Mouse (Mus musculus) liver, embryonic 16.5 days (tissue): ENCODE measurements at regions not wholly inside any gene's neighbourhood (a gene's known extent, or its start where the extent isn't known, plus 50 kb on each side); places are given as distances from the start of the nearest gene placed in this dataset.

ENCODE experiments used
- ATAC-seq: fragments of 200-750 bp; cut with Nextera tagmentation; 2 replicates; pipeline ENCODE4 v1.8.0; 2017; ENCODE audit warnings: low read depth, mild to moderate bottlenecking, moderate number of reproducible peaks, moderate library complexity
- H3K27ac ChIP-seq: fragments of 300-500 bp; sonication (generic); 2 replicates; pipeline ENCODE4 v1.5.1; 2014; ENCODE audit warnings: mild to moderate bottlenecking, low read length
- H3K27me3 ChIP-seq: fragments of 300-500 bp; sonication (generic); 2 replicates; pipeline ENCODE4 v1.6.1; 2014; ENCODE audit warnings: low read depth, low read length, mixed read lengths; ENCODE audit not compliant: control insufficient read depth, insufficient read depth
- H3K36me3 ChIP-seq: fragments of 300-500 bp; sonication (generic); 2 replicates; pipeline ENCODE4 v1.6.1; 2014; ENCODE audit warnings: mild to moderate bottlenecking; ENCODE audit not compliant: control insufficient read depth, insufficient read depth
- H3K4me1 ChIP-seq: fragments of 300-500 bp; sonication (generic); 2 replicates; pipeline ENCODE4 v1.6.1; 2014; ENCODE audit warnings: low read depth, low read length, mixed read lengths; ENCODE audit not compliant: control insufficient read depth
- H3K4me2 ChIP-seq: fragments of 300-500 bp; sonication (generic); 2 replicates; pipeline ENCODE4 v1.6.1; 2014; ENCODE audit warnings: low read depth, low read length, mixed read lengths
- H3K4me3 ChIP-seq: fragments of 300-500 bp; sonication (generic); 2 replicates; pipeline ENCODE4 v1.5.1; 2014; ENCODE audit warnings: low read depth, mild to moderate bottlenecking, low read length
- H3K9ac ChIP-seq: fragments of 300-500 bp; sonication (generic); 2 replicates; pipeline ENCODE4 v1.6.1; 2014; ENCODE audit warnings: low read depth, low read length
- H3K9me3 ChIP-seq: fragments of 300-500 bp; sonication (generic); replicated peaks from 2 replicates; pipeline ENCODE4 v1.6.1; 2016; ENCODE audit warnings: low read length; ENCODE audit not compliant: control insufficient read depth
- WGBS: fragments of 180-500 bp; shearing (Covaris S2); extraction: QIAGEN DNeasy Blood & Tissue Kit; methylation state at CpG from one replicate; pipeline ENCODE4 v1.1.7; 2014; ENCODE audit not compliant: insufficient replicate concordance; 5-methylcytosine and 5-hydroxymethylcytosine counted together

DNA sequence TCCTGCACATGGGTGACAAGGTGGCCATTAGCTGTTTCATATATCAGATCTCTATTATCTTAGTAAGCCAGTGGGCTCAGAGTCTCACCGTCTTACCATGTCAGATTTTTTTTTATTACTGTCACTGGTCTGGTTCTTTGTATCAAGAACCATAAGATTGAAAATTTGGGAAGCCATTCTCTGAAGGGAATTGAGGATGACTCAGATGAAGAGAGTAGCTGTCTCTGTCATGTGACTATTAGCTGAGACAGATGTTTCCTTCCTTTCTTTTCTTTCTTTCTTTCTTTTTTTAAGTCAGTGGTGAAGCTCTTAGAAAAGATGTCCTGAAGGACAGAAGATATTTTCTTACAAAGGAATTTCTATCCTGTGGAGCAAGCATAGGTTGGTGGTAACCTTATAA, 84.1 kb downstream of the Dact1 start:
- H3K27me3 ChIP-seq: no peaks in the 10 kb centered on the region
- ATAC-seq: no peak
- H3K36me3 ChIP-seq: no peaks in the 10 kb centered on the region
- no peak overlapping the region for H3K4me3 ChIP-seq
- 54% methylated on average over 1 of the region's 1 CpGs for WGBS
- no peaks in the 10 kb centered on the region for H3K9me3 ChIP-seq
- no peaks in the 10 kb centered on the region for H3K4me1 ChIP-seq
- H3K9ac ChIP-seq: no peak overlapping the region
- no peak overlapping the region for H3K27ac ChIP-seq
- no peak overlapping the region for H3K4me2 ChIP-seq

GRCm38 (mm10) chr12:71397456-71397855, 87.8 kb downstream of the Dact1 start:
- WGBS: 72% methylated on average over 7 of the region's 7 CpGs

GRCm38 (mm10) chr12:71398701-71399100, 89.0 kb downstream of the Dact1 start:
- H3K9me3 ChIP-seq: no peaks in the 10 kb centered on the region
- H3K9ac ChIP-seq: no peak overlapping the region
- H3K4me1 ChIP-seq: no peaks in the 10 kb centered on the region
- ATAC-seq: no peak
- no peak overlapping the region for H3K27ac ChIP-seq
- H3K4me3 ChIP-seq: no peak overlapping the region
- H3K4me2 ChIP-seq: no peak overlapping the region
- no peaks in the 10 kb centered on the region for H3K36me3 ChIP-seq
- 86% methylated on average over 3 of the region's 3 CpGs for WGBS
- no peaks in the 10 kb centered on the region for H3K27me3 ChIP-seq

More at GRCm38 (mm10) chr12:71397456-71397855, 87.8 kb downstream of the Dact1 start:
- Histone ChIP-seq H3K27ac (no peak overlapping the region), H3K4me1 (no peaks in the 10 kb centered on the region), H3K27me3 (no peaks in the 10 kb centered on the region), H3K4me2 (no peak overlapping the region), H3K9me3 (no peaks in the 10 kb centered on the region), H3K9ac (no peak overlapping the region), H3K36me3 (no peaks in the 10 kb centered on the region), H3K4me3 (no peak overlapping the region)
- no peak for ATAC-seq

- Histone ChIP-seq H3K36me3 (no peaks in the 10 kb centered on the region), H3K4me3 (no peak overlapping the region), H3K9ac (no peak overlapping the region), H3K27ac (no peak overlapping the region), H3K4me1 (no peaks in the 10 kb centered on the region; the same call in 1 of the 2 replicates), H3K9me3 (no peaks in the 10 kb centered on the region), H3K27me3 (no peaks in the 10 kb centered on the region), H3K4me2 (no peak overlapping the region)
- 71% methylated on average over 6 of the region's 6 CpGs for WGBS
- no peak for ATAC-seq
Measured at GRCm38 (mm10) chr12:71400201-71400600, 90.5 kb downstream of the Dact1 start.

GRCm38 (mm10) chr12:71401621-71402416, 92.1 kb downstream of the Dact1 start:
- peak; percentile 27; the same call in 1 of the 2 replicates for ATAC-seq

GRCm38 (mm10) chr12:71407294-71407693, 97.6 kb downstream of the Dact1 start:
- no peak for ATAC-seq
- Histone ChIP-seq H3K27ac (no peak overlapping the region), H3K4me2 (no peak overlapping the region), H3K4me1 (no peaks in the 10 kb centered on the region; the same call in 1 of the 2 replicates), H3K9me3 (no peaks in the 10 kb centered on the region), H3K27me3 (no peaks in the 10 kb centered on the region), H3K9ac (no peak overlapping the region), H3K36me3 (no peaks in the 10 kb centered on the region), H3K4me3 (no peak overlapping the region)
- 44% methylated on average over 3 of the region's 3 CpGs for WGBS

More at GRCm38 (mm10) chr12:71401621-71402416, 92.1 kb downstream of the Dact1 start:
- Histone ChIP-seq H3K4me1 (no peaks in the 10 kb centered on the region; the same call in 1 of the 2 replicates), H3K4me2 (no peak overlapping the region), H3K9ac (no peak overlapping the region), H3K36me3 (no peaks in the 10 kb centered on the region), H3K4me3 (no peak overlapping the region), H3K9me3 (no peaks in the 10 kb centered on the region), H3K27ac (no peak overlapping the region), H3K27me3 (no peaks in the 10 kb centered on the region)
- 16% methylated on average over 6 of the region's 6 CpGs for WGBS

DNA sequence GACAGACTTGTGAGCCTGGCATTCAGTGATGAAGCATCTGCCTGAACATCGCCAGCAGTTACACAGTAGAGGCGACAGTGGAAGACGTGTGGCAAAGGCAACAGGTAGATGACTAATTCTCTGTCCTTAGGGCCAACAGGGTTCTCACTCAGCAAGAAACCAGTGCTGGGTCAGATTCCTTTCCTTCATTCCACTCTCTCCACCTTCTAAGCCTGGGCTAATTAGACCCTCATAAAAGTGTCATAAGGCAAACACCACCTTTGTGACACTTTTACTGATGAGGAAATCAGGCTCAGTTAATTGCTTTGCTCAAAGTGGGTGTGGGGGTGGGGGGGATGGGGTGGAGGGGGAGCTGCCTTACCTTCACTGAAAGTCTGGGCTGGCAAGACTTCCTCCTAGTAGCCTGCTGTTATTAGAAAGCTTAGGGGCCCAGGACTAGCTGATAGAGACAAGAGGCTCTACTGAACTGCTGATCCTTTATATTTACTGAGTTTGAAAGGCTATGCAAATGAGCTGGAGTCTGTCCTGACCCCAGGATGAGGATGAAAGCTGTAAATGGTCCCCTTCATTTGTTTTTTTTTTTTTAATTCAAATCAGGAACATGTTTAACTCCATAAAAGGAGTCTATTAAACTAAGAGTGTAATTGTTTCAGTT, 98.8 kb downstream of the Dact1 start:
- Histone ChIP-seq H3K9me3 (no peaks in the 10 kb centered on the region), H3K27me3 (no peaks in the 10 kb centered on the region), H3K36me3 (no peaks in the 10 kb centered on the region), H3K9ac (no peak overlapping the region), H3K27ac (no peak overlapping the region), H3K4me2 (no peak overlapping the region), H3K4me1 (no peaks in the 10 kb centered on the region; the same call in 1 of the 2 replicates), H3K4me3 (no peak overlapping the region)
- ATAC-seq: no peak
- WGBS: 40% methylated on average over 3 of the region's 3 CpGs

- H3K27me3 ChIP-seq: no peaks in the 10 kb centered on the region
- H3K4me1 ChIP-seq: no peaks in the 10 kb centered on the region
- no peaks in the 10 kb centered on the region for H3K36me3 ChIP-seq
- H3K27ac ChIP-seq: no peak overlapping the region
- ATAC-seq: no peak
- no peak overlapping the region for H3K4me3 ChIP-seq
- no peak overlapping the region for H3K9ac ChIP-seq
- no peak overlapping the region for H3K4me2 ChIP-seq
- H3K9me3 ChIP-seq: no peaks in the 10 kb centered on the region
- WGBS: 52% methylated on average over 3 of the region's 3 CpGs
Measured at GRCm38 (mm10) chr12:71412331-71412730, 102.6 kb downstream of the Dact1 start.

GRCm38 (mm10) chr12:71416968-71417367, 107.3 kb downstream of the Dact1 start:
- Histone ChIP-seq H3K9ac (no peak overlapping the region), H3K4me2 (no peak overlapping the region), H3K36me3 (no peaks in the 10 kb centered on the region), H3K4me1 (no peaks in the 10 kb centered on the region), H3K27ac (no peak overlapping the region), H3K9me3 (no peaks in the 10 kb centered on the region), H3K27me3 (no peaks in the 10 kb centered on the region), H3K4me3 (no peak overlapping the region)
- ATAC-seq: no peak
- 78% methylated on average over 2 of the region's 2 CpGs for WGBS
